Comparison of ENCODE assay signal across 19 mouse cellular contexts in genomic region chr5:107283935-107284524, GRCm38 (mm10). TPM values are rescaled to one million over a fixed set of nuclear protein-coding genes. Genes with fewer than 3 reads are reported as not detected.
DNase-seq lines count a peak whose midpoint lies in the region; ATAC-seq and TF ChIP-seq lines count a peak whose summit lies in the region.
"Had no signal": no experiment of that assay in that cellular context is flagged by ENCODE, and none has a peak within 500 bp of the region (broad histone marks: within the 10 kb centered on the region; RNA-seq: fewer than 3 reads in every experiment).

No protein-coding gene starts in this region.

- intact Hi-C loops in heart, postnatal 36 days (cut with DNase I): no loop called here

- H3K4me1 ChIP-seq in heart, postnatal 0 days (ENCODE audit: control insufficient read depth, insufficient read depth): peaks cover 32% of the 10 kb centered on the region
- no peaks in the 10 kb centered on the region for H3K4me1 ChIP-seq in lung, postnatal 0 days (ENCODE audit: insufficient read depth, low read depth, low read length)
- peaks cover 8% of the 10 kb centered on the region for H3K4me1 ChIP-seq in midbrain, embryonic 15.5 days
- peaks cover 18% of the 10 kb centered on the region for H3K4me1 ChIP-seq in kidney, embryonic 15.5 days

- no peak overlapping the region for H3K4me3 ChIP-seq in heart, postnatal 0 days (ENCODE audit: low read depth, low read length)
- no peak overlapping the region for H3K4me3 ChIP-seq in lung, postnatal 0 days (ENCODE audit: low read depth, low read length)
- H3K4me3 ChIP-seq in midbrain, embryonic 15.5 days: no peak overlapping the region
- no peak overlapping the region for H3K4me3 ChIP-seq in kidney, embryonic 15.5 days (replicated peaks)
- H3K4me3 ChIP-seq: hindbrain, embryonic 12.5 days; liver, embryonic 13.5 days; midbrain, embryonic 12.5 days; myocyte; stomach, embryonic 15.5 days had no signal

- no peaks in the 10 kb centered on the region for H3K27me3 ChIP-seq in heart, postnatal 0 days (ENCODE audit: control insufficient read depth, insufficient read depth, low read length)
- no peaks in the 10 kb centered on the region for H3K27me3 ChIP-seq in lung, postnatal 0 days (replicated peaks; ENCODE audit: insufficient read depth, low read length)
- H3K27me3 ChIP-seq in midbrain, embryonic 15.5 days (replicated peaks): no peaks in the 10 kb centered on the region
- peaks cover 10% of the 10 kb centered on the region for H3K27me3 ChIP-seq in kidney, embryonic 15.5 days
- H3K27me3 ChIP-seq: stomach, embryonic 15.5 days had no signal

- H3K4me2 ChIP-seq in heart, postnatal 0 days (ENCODE audit: low read depth, low read length): no peak overlapping the region
- H3K4me2 ChIP-seq in lung, postnatal 0 days (replicated peaks; ENCODE audit: low read depth, low read length): no peak overlapping the region
- no peak overlapping the region for H3K4me2 ChIP-seq in midbrain, embryonic 15.5 days
- no peak overlapping the region for H3K4me2 ChIP-seq in kidney, embryonic 15.5 days
- H3K4me2 ChIP-seq: hindbrain, embryonic 12.5 days; liver, embryonic 13.5 days; midbrain, embryonic 12.5 days; stomach, embryonic 15.5 days had no signal

- 0 out of 2 replicates have a peak overlapping the region, but pooled peaks have one; percentile 6 for H3K27ac ChIP-seq in heart, postnatal 0 days (ENCODE audit: low read depth)
- no peak overlapping the region for H3K27ac ChIP-seq in lung, postnatal 0 days (ENCODE audit: low read length)
- no peak overlapping the region for H3K27ac ChIP-seq in midbrain, embryonic 15.5 days
- H3K27ac ChIP-seq in kidney, embryonic 15.5 days: no peak overlapping the region
- H3K27ac ChIP-seq: hindbrain, embryonic 12.5 days; liver, embryonic 13.5 days; macrophage; midbrain, embryonic 12.5 days; stomach, embryonic 15.5 days had no signal

- no peak for TF ChIP-seq CTCF in heart, postnatal 0 days (IDR thresholded peaks at IDR 0.05; ENCODE audit: low read depth)
- TF ChIP-seq CTCF in lung, postnatal 0 days (IDR thresholded peaks at IDR 0.05): no peak

- 0 out of 2 replicates have a peak, but pooled peaks cover 5% of the 10 kb centered on the region for H3K36me3 ChIP-seq in heart, postnatal 0 days (replicated peaks; ENCODE audit: control insufficient read depth, insufficient read depth, low read length)
- H3K36me3 ChIP-seq in lung, postnatal 0 days (ENCODE audit: insufficient read depth, low read length): no peaks in the 10 kb centered on the region
- no peaks in the 10 kb centered on the region for H3K36me3 ChIP-seq in midbrain, embryonic 15.5 days (replicated peaks)
- H3K36me3 ChIP-seq in kidney, embryonic 15.5 days: no peaks in the 10 kb centered on the region
- H3K36me3 ChIP-seq: hindbrain, embryonic 12.5 days; midbrain, embryonic 12.5 days; stomach, embryonic 15.5 days had no signal

- H3K9ac ChIP-seq in heart, postnatal 0 days (replicated peaks; ENCODE audit: low read depth, low read length): no peak overlapping the region
- no peak overlapping the region for H3K9ac ChIP-seq in lung, postnatal 0 days (replicated peaks; ENCODE audit: low read depth)
- no peak overlapping the region for H3K9ac ChIP-seq in midbrain, embryonic 15.5 days
- no peak overlapping the region for H3K9ac ChIP-seq in kidney, embryonic 15.5 days
- H3K9ac ChIP-seq: hindbrain, embryonic 12.5 days; liver, embryonic 13.5 days; midbrain, embryonic 12.5 days; stomach, embryonic 15.5 days had no signal

- WGBS in heart, postnatal 0 days: 60% methylated on average over 10 of the region's 10 CpGs
- WGBS in lung, postnatal 0 days: 61% methylated on average over 10 of the region's 10 CpGs
- WGBS in midbrain, embryonic 15.5 days: 75% methylated on average over 10 of the region's 10 CpGs
- WGBS in kidney, embryonic 15.5 days: 72% methylated on average over 10 of the region's 10 CpGs

- peaks cover 7% of the 10 kb centered on the region; the same call in 1 of the 2 replicates for H3K9me3 ChIP-seq in heart, postnatal 0 days (replicated peaks; ENCODE audit: control insufficient read depth, low read length)
- no peaks in the 10 kb centered on the region for H3K9me3 ChIP-seq in lung, postnatal 0 days (ENCODE audit: low read length)
- no peaks in the 10 kb centered on the region for H3K9me3 ChIP-seq in midbrain, embryonic 15.5 days
- no peaks in the 10 kb centered on the region for H3K9me3 ChIP-seq in kidney, embryonic 15.5 days (replicated peaks)
- H3K9me3 ChIP-seq: liver, embryonic 13.5 days; midbrain, embryonic 12.5 days; stomach, embryonic 15.5 days had no signal

- peak; percentile 44 for DNase-seq in adrenal gland, adult 2 months
- no peak for DNase-seq in adrenal gland, adult 18-20 months (ENCODE audit: low spot score in 2 of 2)
- no peak for DNase-seq in heart, postnatal 0 days (ENCODE audit: low spot score)
- DNase-seq in heart, postnatal 36 days: no peak
- peak; percentile 61 for DNase-seq in lung, postnatal 36 days
- DNase-seq in lung, postnatal 0 days (ENCODE audit: low spot score): no peak
- DNase-seq: adrenal gland, postnatal 10 days; cerebellum, adult 8-10 months; kidney, adult 11 months; kidney, postnatal 14 days; liver, embryonic 13.5 days; spleen, adult 18-20 months had no signal

- no peak for TF ChIP-seq EP300 in heart, postnatal 0 days (IDR thresholded peaks at IDR 0.05; ENCODE audit: low read depth)
- TF ChIP-seq EP300 in lung, postnatal 0 days (IDR thresholded peaks at IDR 0.05): no peak

- ATAC-seq in heart, postnatal 0 days (ENCODE audit: insufficient read depth, low read depth): no peak
- no peak for ATAC-seq in lung, postnatal 0 days
- no peak for ATAC-seq in midbrain, embryonic 15.5 days (replicated peaks)
- ATAC-seq in kidney, embryonic 15.5 days (replicated peaks; ENCODE audit: low FRiP score): no peak

RNA-seq across cellular contexts. Expression of gene Tgfbr3, which starts 5.4 kb away (rescaled TPM):
- total RNA-seq in adrenal gland, adult 2 months (2021): 100 to 1,000 TPM; 206 to 233 TPM
- 133 and 171 TPM in 2 replicates for polyA plus RNA-seq in adrenal gland, adult 2 months (2012; rRNA removed)
- 100 to 1,000 TPM in 1 of 2 experiments, 10 to 100 TPM in 1; 91.0 to 172 TPM for total RNA-seq in adrenal gland, adult 18-20 months (2021)
- 59.7 and 60.6 TPM in 2 replicates for total RNA-seq in heart, postnatal 0 days (2014; rRNA removed; ENCODE audit: low replicate concordance)
- 11.8 TPM in 2 replicates for polyA plus RNA-seq in heart, postnatal 0 days (2015; fragmentation: Nextera tagmentation; extraction: Ambion mirVana)
- 10 to 100 TPM; 53.5 to 54.2 TPM for total RNA-seq in heart, postnatal 36 days (2021)
- 21.4 and 21.5 TPM in 2 replicates for polyA plus RNA-seq in lung, postnatal 0 days (2015; fragmentation: Nextera tagmentation; extraction: Ambion mirVana)
- 6.5 TPM in 2 replicates for polyA plus RNA-seq in midbrain, embryonic 15.5 days (2015; fragmentation: Nextera tagmentation; extraction: Ambion mirVana)
- polyA plus RNA-seq in kidney, embryonic 15.5 days (2015; fragmentation: Nextera tagmentation; extraction: Ambion mirVana): 15.8 and 19.8 TPM in 2 replicates

RNA-seq across cellular contexts. Expression of gene Brdt, which starts 46.9 kb away (rescaled TPM):
- total RNA-seq in adrenal gland, adult 2 months (2021): 1 to 10 TPM; 1.2 to 4.4 TPM
- 1.3 and 1.7 TPM in 2 replicates for polyA plus RNA-seq in adrenal gland, adult 2 months (2012; rRNA removed)
- 1 to 10 TPM; 2.1 to 2.5 TPM for total RNA-seq in adrenal gland, adult 18-20 months (2021)
- total RNA-seq in heart, postnatal 0 days (2014; rRNA removed; ENCODE audit: low replicate concordance): 1.1 TPM in 1 of 2 replicates, not detected in the other
- polyA plus RNA-seq in heart, postnatal 0 days (2015; fragmentation: Nextera tagmentation; extraction: Ambion mirVana): 0.58 and 0.70 TPM in 2 replicates
- total RNA-seq in heart, postnatal 36 days (2021): under 1 TPM; 0.46 to 0.67 TPM
- polyA plus RNA-seq in lung, postnatal 0 days (2015; fragmentation: Nextera tagmentation; extraction: Ambion mirVana): 1.5 and 1.6 TPM in 2 replicates
- polyA plus RNA-seq in midbrain, embryonic 15.5 days (2015; fragmentation: Nextera tagmentation; extraction: Ambion mirVana): 2.2 and 2.3 TPM in 2 replicates
- 1.7 and 2.0 TPM in 2 replicates for polyA plus RNA-seq in kidney, embryonic 15.5 days (2015; fragmentation: Nextera tagmentation; extraction: Ambion mirVana)

Comparison
In these comparisons a context has a peak if more than half of its experiments do, and no peak if none do; other contexts are left out.
1. DNase-seq: peak in adrenal gland, adult 2 months (single experiment) and lung, postnatal 36 days (single experiment); none in adrenal gland, adult 18-20 months (0 of 2), heart, postnatal 0 days (single experiment), heart, postnatal 36 days (0 of 2) and lung, postnatal 0 days (single experiment).